Mouse (Mus musculus) megakaryocyte, embryonic 14.5 days (primary cell): ENCODE results near the gene Adad1.

Experiments
- FLI1 ChIP-seq: IDR thresholded peaks from 2 replicates; pipeline ENCODE4 v1.6.1; 2012; ENCODE audit warnings: low read length, inconsistent platforms, mixed read lengths
- GATA1 ChIP-seq: IDR thresholded peaks from 3 replicates; pipeline ENCODE4 v1.6.1; 2012; ENCODE audit warnings: mixed read lengths, low read length, inconsistent platforms, borderline replicate concordance

- TF ChIP-seq GATA1 (no peak), FLI1 (no peak)
Observed at GRCm38 (mm10) chr3:37157082-37157481, 93.8 kb downstream of the Adad1 start.
